Comparison of ENCODE assay signal across 8 mouse cellular contexts in the genomic region with DNA sequence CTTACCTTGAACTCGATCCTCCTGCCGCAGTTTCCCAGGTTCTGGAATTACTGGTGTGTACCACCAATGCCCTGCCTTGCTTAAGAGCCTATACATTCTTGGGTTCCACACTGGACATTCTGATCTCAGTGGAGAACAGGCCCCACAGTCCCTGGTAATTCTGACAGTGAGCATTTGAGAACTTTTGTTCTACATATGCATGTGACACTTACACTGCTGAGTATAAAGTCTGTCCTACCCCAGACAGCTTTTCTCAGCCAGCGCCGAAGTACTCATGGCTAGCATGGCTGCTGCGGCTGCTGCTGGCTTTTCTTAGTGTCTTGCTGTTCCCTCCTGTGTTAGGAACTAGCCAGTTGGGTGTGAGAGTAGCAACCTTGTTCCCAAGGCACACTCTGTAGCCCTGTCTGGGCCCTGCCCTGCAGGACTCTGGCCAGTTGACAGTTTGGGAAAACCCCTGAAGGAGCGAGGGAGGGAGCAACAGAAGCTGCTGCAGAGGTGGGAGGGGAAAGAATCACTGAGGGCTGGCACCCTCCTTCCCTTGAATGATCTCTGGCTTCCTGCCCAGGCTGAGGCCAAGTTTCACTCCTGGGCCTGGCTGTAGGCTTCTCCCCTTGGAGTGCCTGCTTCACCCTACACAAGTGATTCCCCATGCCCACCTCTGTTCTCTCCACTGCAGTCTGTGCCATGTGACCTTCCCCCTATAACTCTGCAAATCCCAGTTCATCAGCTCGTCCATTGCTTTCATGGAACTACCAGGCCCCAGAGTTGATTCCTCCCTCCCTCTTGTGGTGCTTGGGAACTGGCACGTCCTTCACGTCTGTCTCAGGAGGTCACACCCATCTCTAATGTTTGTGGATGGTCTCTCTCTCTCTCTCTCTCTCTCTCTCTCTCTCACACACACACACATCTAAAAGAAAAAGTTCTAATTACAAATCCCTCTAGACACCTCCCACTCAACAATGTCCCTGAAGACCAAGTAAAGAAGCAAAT. TPM values are rescaled to one million over a fixed set of nuclear protein-coding genes. Genes with fewer than 3 reads are reported as not detected.
DNase-seq lines count a peak whose midpoint lies in the region; ATAC-seq and TF ChIP-seq lines count a peak whose summit lies in the region.

No protein-coding gene starts in this region.

- H3K27ac ChIP-seq in forebrain, postnatal 0 days (ENCODE audit: low read depth, low read length), result no peak overlapping the region
- no peak overlapping the region; the same call in 1 of the 2 replicates for H3K27ac ChIP-seq in forebrain, embryonic 15.5 days (replicated peaks)
- peak overlapping the region; percentile 56; the same call in 1 of the 2 replicates for H3K27ac ChIP-seq in hindbrain, embryonic 15.5 days (replicated peaks)
- H3K27ac ChIP-seq in limb, embryonic 13.5 days, result peak overlapping the region; percentile 35

- H3K4me3 ChIP-seq in forebrain, postnatal 0 days (ENCODE audit: low read depth, low read length), result no peak overlapping the region
- H3K4me3 ChIP-seq in forebrain, embryonic 15.5 days, result no peak overlapping the region
- H3K4me3 ChIP-seq in hindbrain, embryonic 15.5 days, result no peak overlapping the region
- no peak overlapping the region for H3K4me3 ChIP-seq in limb, embryonic 13.5 days

- no peak overlapping the region for H3K9ac ChIP-seq in forebrain, postnatal 0 days
- no peak overlapping the region for H3K9ac ChIP-seq in forebrain, embryonic 15.5 days (replicated peaks)
- H3K9ac ChIP-seq in hindbrain, embryonic 15.5 days, result no peak overlapping the region
- H3K9ac ChIP-seq in limb, embryonic 13.5 days, result peak overlapping the region; percentile 31; the same call in 1 of the 2 replicates

- no peak for ATAC-seq in forebrain, postnatal 0 days
- ATAC-seq in forebrain, embryonic 15.5 days (replicated peaks), result no peak; the same call in 1 of the 2 replicates
- peak; percentile 45; the same call in 1 of the 2 replicates for ATAC-seq in hindbrain, embryonic 15.5 days (ENCODE audit: low FRiP score, low read depth)
- ATAC-seq in limb, embryonic 13.5 days (ENCODE audit: low FRiP score, low read depth), result no peak

- peaks cover 32% of the 10 kb centered on the region for H3K4me1 ChIP-seq in forebrain, postnatal 0 days (ENCODE audit: insufficient read depth)
- peaks cover 36% of the 10 kb centered on the region for H3K4me1 ChIP-seq in forebrain, embryonic 15.5 days
- H3K4me1 ChIP-seq in hindbrain, embryonic 15.5 days (replicated peaks), result peaks cover 34% of the 10 kb centered on the region
- peaks cover 56% of the 10 kb centered on the region for H3K4me1 ChIP-seq in limb, embryonic 13.5 days

- no peaks in the 10 kb centered on the region for H3K27me3 ChIP-seq in forebrain, postnatal 0 days (ENCODE audit: insufficient read depth, low read length)
- no peaks in the 10 kb centered on the region for H3K27me3 ChIP-seq in forebrain, embryonic 15.5 days
- no peaks in the 10 kb centered on the region for H3K27me3 ChIP-seq in hindbrain, embryonic 15.5 days
- H3K27me3 ChIP-seq in limb, embryonic 13.5 days, result no peaks in the 10 kb centered on the region

- H3K36me3 ChIP-seq in forebrain, postnatal 0 days (ENCODE audit: insufficient read depth), result no peaks in the 10 kb centered on the region
- no peaks in the 10 kb centered on the region for H3K36me3 ChIP-seq in forebrain, embryonic 15.5 days
- H3K36me3 ChIP-seq in hindbrain, embryonic 15.5 days, result no peaks in the 10 kb centered on the region
- no peaks in the 10 kb centered on the region for H3K36me3 ChIP-seq in limb, embryonic 13.5 days

- TF ChIP-seq CTCF in forebrain, postnatal 0 days (IDR thresholded peaks at IDR 0.05; ENCODE audit: low read depth), result no peak

- WGBS in forebrain, postnatal 0 days, result 55% methylated on average over 9 of the region's 9 CpGs
- 59% methylated on average over 9 of the region's 9 CpGs for WGBS in forebrain, embryonic 15.5 days
- 59% methylated on average over 9 of the region's 9 CpGs for WGBS in hindbrain, embryonic 15.5 days
- 54% methylated on average over 9 of the region's 9 CpGs for WGBS in limb, embryonic 13.5 days

- no peak overlapping the region for H3K4me2 ChIP-seq in forebrain, postnatal 0 days (ENCODE audit: low read depth)
- H3K4me2 ChIP-seq in forebrain, embryonic 15.5 days (replicated peaks), result no peak overlapping the region
- no peak overlapping the region for H3K4me2 ChIP-seq in hindbrain, embryonic 15.5 days
- no peak overlapping the region for H3K4me2 ChIP-seq in limb, embryonic 13.5 days (replicated peaks)

- H3K9me3 ChIP-seq in forebrain, postnatal 0 days (ENCODE audit: low read length), result no peaks in the 10 kb centered on the region
- H3K9me3 ChIP-seq in forebrain, embryonic 15.5 days, result no peaks in the 10 kb centered on the region
- no peaks in the 10 kb centered on the region for H3K9me3 ChIP-seq in hindbrain, embryonic 15.5 days
- H3K9me3 ChIP-seq in limb, embryonic 13.5 days, result no peaks in the 10 kb centered on the region

- peak; percentile 50 for DNase-seq in forebrain, postnatal 0 days
- peak; percentile 96 for DNase-seq in MN1 (ENCODE audit: low spot score)
- DNase-seq in gastrocnemius, postnatal 10 days, result peak; percentile 78
- peak; percentile 87 for DNase-seq in ovary, adult 18-20 months (ENCODE audit: low spot score)
- no peak for DNase-seq in yolk sac, embryonic 10.5 days (ENCODE audit: low spot score)

RNA-seq across cellular contexts. Expression of a gene that starts 49.3 kb away (rescaled TPM):
- 43.5 and 48.2 TPM in 2 replicates for total RNA-seq in forebrain, postnatal 0 days (2014; rRNA removed)
- 61.9 and 75.8 TPM in 2 replicates for polyA plus RNA-seq in forebrain, postnatal 0 days (2015; fragmentation: Nextera tagmentation; extraction: Ambion mirVana)
- polyA plus RNA-seq in forebrain, embryonic 15.5 days (2015; fragmentation: Nextera tagmentation; extraction: Ambion mirVana), result 56.2 and 59.4 TPM in 2 replicates
- total RNA-seq in gastrocnemius, postnatal 10 days (2021), result 10 to 100 TPM; 24.8 to 38.1 TPM
- 61.6 and 62.6 TPM in 2 replicates for polyA plus RNA-seq in hindbrain, embryonic 15.5 days (2015; fragmentation: Nextera tagmentation; extraction: Ambion mirVana)
- polyA plus RNA-seq in limb, embryonic 13.5 days (2015; fragmentation: Nextera tagmentation; extraction: Ambion mirVana), result 131 and 136 TPM in 2 replicates

RNA-seq across cellular contexts. Expression of a gene that starts 59.1 kb away (rescaled TPM):
- total RNA-seq in forebrain, postnatal 0 days (2014; rRNA removed), result 131 and 164 TPM in 2 replicates
- polyA plus RNA-seq in forebrain, postnatal 0 days (2015; fragmentation: Nextera tagmentation; extraction: Ambion mirVana), result 465 and 565 TPM in 2 replicates
- 445 and 446 TPM in 2 replicates for polyA plus RNA-seq in forebrain, embryonic 15.5 days (2015; fragmentation: Nextera tagmentation; extraction: Ambion mirVana)
- total RNA-seq in gastrocnemius, postnatal 10 days (2021), result 100 to 1,000 TPM; 213 to 225 TPM
- 389 and 393 TPM in 2 replicates for polyA plus RNA-seq in hindbrain, embryonic 15.5 days (2015; fragmentation: Nextera tagmentation; extraction: Ambion mirVana)
- polyA plus RNA-seq in limb, embryonic 13.5 days (2015; fragmentation: Nextera tagmentation; extraction: Ambion mirVana), result 461 and 482 TPM in 2 replicates

Comparison
In these comparisons a context has a peak if more than half of its experiments do, and no peak if none do; other contexts are left out.
1. H3K27ac ChIP-seq: peak in hindbrain, embryonic 15.5 days (single experiment) and limb, embryonic 13.5 days (single experiment); none in forebrain, postnatal 0 days (single experiment) and forebrain, embryonic 15.5 days (single experiment).